Mouse (Mus musculus) liver, embryonic 11.5 days (tissue): ENCODE data around the gene Fbxw13. TPM values are rescaled to one million over a fixed set of nuclear protein-coding genes. Genes with fewer than 3 reads are reported as not detected.
"Not testable (repeated sequence)": the region's sequence is repeated elsewhere in the genome, so short reads cannot be mapped to it uniquely, and the experiment has no call there.

Experiments used
- ATAC-seq: fragments of 200-750 bp; cut with Nextera tagmentation; replicated peaks from 2 replicates; pipeline ENCODE4 v1.8.0; 2017; ENCODE audit warnings: moderate number of reproducible peaks, mild to moderate bottlenecking, moderate TSS enrichment, moderate library complexity; ENCODE audit not compliant: low FRiP score
- DNase-seq: peaks from one replicate; pipeline ENCODE4 v3.0.0-alpha.2; 2017; ENCODE audit warnings: low spot score
- H3K27ac ChIP-seq: fragments of 300-500 bp; sonication (generic); 2 replicates; pipeline ENCODE4 v1.5.1; 2014; ENCODE audit warnings: mild to moderate bottlenecking, low read depth, low read length, control low read depth
- H3K27me3 ChIP-seq: fragments of 300-500 bp; sonication (generic); replicated peaks from 2 replicates; pipeline ENCODE4 v1.6.1; 2014; ENCODE audit warnings: low read length, mixed read lengths; ENCODE audit not compliant: control insufficient read depth, insufficient read depth
- H3K36me3 ChIP-seq: fragments of 300-500 bp; sonication (generic); 2 replicates; pipeline ENCODE4 v1.6.1; 2014; ENCODE audit warnings: mild to moderate bottlenecking, low read length, moderate library complexity, mixed read lengths; ENCODE audit not compliant: control insufficient read depth, insufficient read depth
- H3K4me1 ChIP-seq: fragments of 300-500 bp; sonication (generic); replicated peaks from 2 replicates; pipeline ENCODE4 v1.6.1; 2014; ENCODE audit warnings: low read length, mixed read lengths; ENCODE audit not compliant: control insufficient read depth, insufficient read depth
- H3K4me2 ChIP-seq: fragments of 300-500 bp; sonication (generic); 2 replicates; pipeline ENCODE4 v1.6.1; 2014; ENCODE audit warnings: mild to moderate bottlenecking, control low read depth, moderate library complexity
- H3K4me3 ChIP-seq: fragments of 300-500 bp; sonication (generic); 2 replicates; pipeline ENCODE4 v1.5.1; 2014; ENCODE audit warnings: low read depth, low read length, control low read depth
- H3K9ac ChIP-seq: fragments of 300-500 bp; sonication (generic); 2 replicates; pipeline ENCODE4 v1.6.1; 2014; ENCODE audit warnings: low read depth, low read length, control low read depth
- H3K9me3 ChIP-seq: fragments of 300-500 bp; sonication (generic); 2 replicates; pipeline ENCODE4 v1.6.1; 2016; ENCODE audit warnings: low read length, inconsistent platforms, mixed read lengths; ENCODE audit not compliant: control insufficient read depth
- WGBS: fragments of 180-500 bp; shearing (Covaris S2); extraction: QIAGEN DNeasy Blood & Tissue Kit; methylation state at CpG from one replicate; pipeline ENCODE4 v1.1.7; 2014; 5-methylcytosine and 5-hydroxymethylcytosine counted together
- polyA plus RNA-seq: library from polyadenylated mRNA; unstranded; fragments of >200 nt; fragmentation: Nextera tagmentation; extraction: Ambion mirVana; gene quantifications from 2 replicates; pipeline ENCODE4 v1.2.1, GENCODE M21; 2014

Gene Fbxw13
- polyA plus RNA-seq = not detected in 2 replicates

GRCm38 (mm10) chr9:109195875-109196274 is at the start of gene Fbxw13:
Gene Fbxw13 (minus strand): TSS chr9:109195975.
- not testable (repeated sequence) for H3K27ac ChIP-seq, H3K36me3 ChIP-seq, H3K27me3 ChIP-seq, DNase-seq, H3K9ac ChIP-seq, H3K4me2 ChIP-seq, ATAC-seq, H3K4me1 ChIP-seq, H3K4me3 ChIP-seq, H3K9me3 ChIP-seq
- WGBS = 76% methylated on average over 3 of the region's 3 CpGs

- no peak for ATAC-seq
- WGBS = 81% methylated on average over 1 of the region's 1 CpGs
- Histone ChIP-seq H3K4me1 (no peaks in the 10 kb centered on the region), H3K36me3 (no peaks in the 10 kb centered on the region), H3K27ac (no peak within 1 kb of the TSS), H3K4me3 (no peak within 1 kb of the TSS), H3K9me3 (no peaks in the 10 kb centered on the region), H3K27me3 (no peaks in the 10 kb centered on the region), H3K4me2 (no peak within 1 kb of the TSS), H3K9ac (no peak within 1 kb of the TSS)
- no peak for DNase-seq
Measured at GRCm38 (mm10) chr9:109234654-109235053, 38.9 kb upstream of the Fbxw13 start, which contains the start of gene Fbxw20. Gene Fbxw20 (minus strand): TSS chr9:109234754.

- Histone ChIP-seq H3K27me3 (no peaks in the 10 kb centered on the region), H3K27ac (no peak overlapping the region), H3K36me3 (no peaks in the 10 kb centered on the region), H3K9ac (no peak overlapping the region), H3K4me2 (no peak overlapping the region), H3K9me3 (no peaks in the 10 kb centered on the region), H3K4me3 (no peak overlapping the region), H3K4me1 (no peaks in the 10 kb centered on the region)
- WGBS = 60% methylated on average over 6 of the region's 6 CpGs
- no peak for ATAC-seq
- no peak for DNase-seq
Measured at GRCm38 (mm10) chr9:109218449-109218848, 22.7 kb upstream of the Fbxw13 start.

- not testable (repeated sequence) for H3K27me3 ChIP-seq, H3K9me3 ChIP-seq, ATAC-seq, H3K4me2 ChIP-seq, H3K9ac ChIP-seq, H3K4me1 ChIP-seq, H3K27ac ChIP-seq, H3K4me3 ChIP-seq, H3K36me3 ChIP-seq, DNase-seq
- 52% methylated on average over 1 of the region's 1 CpGs for WGBS
Measured at GRCm38 (mm10) chr9:109201347-109201746, 5.6 kb upstream of the Fbxw13 start.

- no peak overlapping the region for H3K27ac ChIP-seq
- ATAC-seq (no peak), DNase-seq (no peak)
- H3K4me3 ChIP-seq = no peak overlapping the region
- H3K9me3 ChIP-seq = no peaks in the 10 kb centered on the region
- no peak overlapping the region for H3K9ac ChIP-seq
- no peaks in the 10 kb centered on the region for H3K27me3 ChIP-seq
- 91% methylated on average over 1 of the region's 1 CpGs for WGBS
- H3K4me2 ChIP-seq = no peak overlapping the region
- H3K4me1 ChIP-seq = no peaks in the 10 kb centered on the region
- H3K36me3 ChIP-seq = no peaks in the 10 kb centered on the region
Measured at GRCm38 (mm10) chr9:109200349-109200748, 4.6 kb upstream of the Fbxw13 start.

- H3K9ac ChIP-seq = no peak overlapping the region
- no peak for DNase-seq
- H3K4me1 ChIP-seq = no peaks in the 10 kb centered on the region
- no peak overlapping the region for H3K4me3 ChIP-seq
- WGBS = 64% methylated on average over 1 of the region's 1 CpGs
- H3K36me3 ChIP-seq = no peaks in the 10 kb centered on the region
- ATAC-seq = no peak
- no peaks in the 10 kb centered on the region for H3K27me3 ChIP-seq
- no peak overlapping the region for H3K4me2 ChIP-seq
- H3K9me3 ChIP-seq = no peaks in the 10 kb centered on the region
- H3K27ac ChIP-seq = no peak overlapping the region
Measured at GRCm38 (mm10) chr9:109199353-109199752, 3.6 kb upstream of the Fbxw13 start.

GRCm38 (mm10) chr9:109177208-109177607 is 18.6 kb downstream of the Fbxw13 start:
- Histone ChIP-seq H3K27ac (no peak overlapping the region), H3K9ac (no peak overlapping the region), H3K4me1 (no peaks in the 10 kb centered on the region), H3K4me2 (no peak overlapping the region), H3K4me3 (no peak overlapping the region), H3K9me3 (no peaks in the 10 kb centered on the region), H3K36me3 (no peaks in the 10 kb centered on the region), H3K27me3 (no peaks in the 10 kb centered on the region)
- no peak for ATAC-seq
- WGBS = 80% methylated on average over 1 of the region's 1 CpGs
- no peak for DNase-seq

- DNase-seq (no peak), ATAC-seq (no peak)
- Histone ChIP-seq H3K9ac (no peak overlapping the region), H3K36me3 (no peaks in the 10 kb centered on the region), H3K4me1 (no peaks in the 10 kb centered on the region), H3K9me3 (no peaks in the 10 kb centered on the region), H3K4me2 (no peak overlapping the region), H3K27ac (no peak overlapping the region), H3K27me3 (no peaks in the 10 kb centered on the region), H3K4me3 (no peak overlapping the region)
- WGBS = 79% methylated on average over 1 of the region's 1 CpGs
Measured at GRCm38 (mm10) chr9:109176301-109176700, 19.5 kb downstream of the Fbxw13 start.

GRCm38 (mm10) chr9:109167316-109167715 is 28.5 kb downstream of the Fbxw13 start:
- no peak overlapping the region for H3K27ac ChIP-seq
- no peaks in the 10 kb centered on the region for H3K9me3 ChIP-seq
- no peak overlapping the region for H3K4me3 ChIP-seq
- no peak overlapping the region for H3K4me2 ChIP-seq
- DNase-seq (no peak), ATAC-seq (no peak)
- H3K4me1 ChIP-seq = no peaks in the 10 kb centered on the region
- H3K27me3 ChIP-seq = no peaks in the 10 kb centered on the region
- no peak overlapping the region for H3K9ac ChIP-seq
- no peaks in the 10 kb centered on the region for H3K36me3 ChIP-seq
